Mouse (Mus musculus) gastrocnemius, adult 18-20 months (tissue): ENCODE data around the gene A3galt2. TPM values are rescaled to one million over a fixed set of nuclear protein-coding genes. Genes with fewer than 3 reads are reported as not detected.

Source experiments
- DNase-seq: peaks from one replicate; pipeline ENCODE4 v3.0.0; 2021; ENCODE audit warnings: low spot score
- total RNA-seq, 2 experiments: library from RNA; stranded (reverse); gene quantifications; 2 replicates each; pipeline ENCODE4 v1.2.3; 2021

Gene A3galt2
- total RNA-seq, 2 experiments from 2014 or later: not detected

DNA sequence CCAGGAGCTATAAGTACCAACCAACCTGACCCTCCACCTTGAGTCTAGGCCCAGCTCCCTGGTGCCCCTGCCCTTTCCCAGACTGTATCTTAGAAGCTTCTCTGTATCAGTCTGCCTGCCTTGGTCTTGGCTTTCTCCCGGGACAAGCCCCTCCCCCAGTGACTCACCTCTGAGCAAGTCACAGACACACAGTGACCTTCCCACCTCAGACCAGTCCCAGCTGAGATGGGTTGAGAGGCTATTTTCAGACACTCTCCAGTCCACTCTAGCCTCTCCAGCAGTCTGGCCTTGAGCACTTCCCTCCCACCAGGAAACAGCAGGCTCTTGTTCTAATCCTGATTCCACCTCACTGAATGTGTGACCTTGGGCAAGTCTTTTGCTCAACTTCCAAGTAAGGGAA, 38.5 kb downstream of the A3galt2 start:
- no peak for DNase-seq

GRCm38 (mm10) chr4:128794198-128794597, 39.0 kb downstream of the A3galt2 start:
- no peak for DNase-seq

DNA sequence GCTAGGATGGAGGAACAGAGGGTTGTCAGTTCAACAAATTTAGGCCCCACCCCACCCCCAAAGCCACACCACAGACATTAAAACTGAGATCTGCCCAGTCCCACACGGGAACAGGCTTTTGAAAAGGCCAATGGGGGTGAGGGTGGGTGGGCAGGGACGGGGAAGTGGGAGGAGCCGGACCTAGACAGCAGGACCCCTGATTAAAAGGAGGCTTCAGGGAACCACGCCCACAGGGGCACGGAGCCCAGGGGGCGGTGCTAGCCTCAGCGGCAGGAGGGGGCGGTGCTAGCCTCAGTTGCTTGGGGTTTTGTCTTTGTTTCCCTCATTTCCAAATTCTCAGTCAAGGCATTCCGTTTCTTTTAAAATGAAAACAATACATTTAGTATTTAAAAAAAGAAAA, 40.4 kb downstream of the A3galt2 start:
- no peak for DNase-seq

- DNase-seq: no peak
Observed at GRCm38 (mm10) chr4:128796788-128797187, 41.6 kb downstream of the A3galt2 start.

DNA sequence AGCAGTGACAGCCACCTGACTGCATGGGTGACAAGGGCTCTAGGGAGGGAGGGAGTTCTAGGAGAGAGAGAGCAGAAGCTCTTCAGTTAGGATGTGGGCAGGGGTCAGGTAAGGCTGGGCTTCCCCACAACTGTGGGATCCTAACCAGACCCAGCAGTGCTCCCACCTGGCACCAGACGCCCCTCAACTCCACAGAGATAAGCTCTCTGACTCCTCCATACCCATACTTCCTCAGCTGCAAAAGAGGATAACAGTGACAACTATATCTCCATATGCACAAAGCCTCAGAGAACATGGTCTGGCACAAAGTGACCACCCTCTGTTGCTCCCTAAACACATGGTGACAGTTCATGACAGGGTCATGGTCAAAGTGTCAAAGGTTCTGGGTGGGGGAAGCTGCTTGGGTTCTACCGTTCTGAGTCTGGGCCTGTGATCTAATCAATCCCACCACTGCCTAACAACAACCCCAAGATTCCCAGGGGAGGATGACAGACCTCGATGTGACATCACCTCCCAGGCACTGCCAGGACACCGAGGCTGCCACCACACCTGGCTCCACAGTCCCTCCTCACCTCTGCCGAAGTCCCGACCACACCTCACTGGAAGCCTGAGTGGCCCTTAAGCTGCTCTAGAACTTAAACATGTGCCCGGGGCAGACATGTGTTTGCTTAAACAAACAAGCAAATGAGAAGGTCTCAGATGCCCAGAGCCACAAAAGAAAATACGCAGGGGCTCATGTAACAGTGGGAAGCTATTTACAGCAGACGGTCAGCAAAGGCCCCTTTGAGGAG, 46.7 kb downstream of the A3galt2 start:
- DNase-seq: no peak

DNA sequence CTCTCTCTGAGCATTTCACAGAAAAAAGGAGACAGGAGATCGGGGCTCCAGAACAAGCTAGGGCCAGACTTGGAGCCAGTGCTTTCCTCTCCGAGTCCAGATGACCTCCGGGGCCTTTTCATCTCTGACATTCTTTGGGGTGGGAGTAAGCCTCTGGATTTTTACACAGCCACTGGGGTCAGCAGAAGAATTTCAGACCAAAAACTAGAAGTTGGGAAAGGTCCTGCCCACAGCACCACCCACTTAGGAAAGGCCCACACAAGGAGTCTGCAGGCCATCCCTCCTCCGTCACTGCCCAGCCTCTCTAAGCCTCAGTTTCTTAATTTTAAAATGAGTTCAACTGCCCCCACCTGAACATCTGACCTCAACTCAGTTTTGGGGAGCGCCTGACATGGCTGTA, 48.4 kb downstream of the A3galt2 start:
- no peak for DNase-seq

- no peak for DNase-seq
Observed at GRCm38 (mm10) chr4:128804426-128805149, 49.4 kb downstream of the A3galt2 start.

- DNase-seq: no peak
Observed at GRCm38 (mm10) chr4:128805150-128806042, 50.2 kb downstream of the A3galt2 start.

GRCm38 (mm10) chr4:128806043-128806826, 51.1 kb downstream of the A3galt2 start, which contains the start of gene Zfp362:
Gene Zfp362 (minus strand): TSS chr4:128806045.
- DNase-seq: peak; percentile 25

DNA sequence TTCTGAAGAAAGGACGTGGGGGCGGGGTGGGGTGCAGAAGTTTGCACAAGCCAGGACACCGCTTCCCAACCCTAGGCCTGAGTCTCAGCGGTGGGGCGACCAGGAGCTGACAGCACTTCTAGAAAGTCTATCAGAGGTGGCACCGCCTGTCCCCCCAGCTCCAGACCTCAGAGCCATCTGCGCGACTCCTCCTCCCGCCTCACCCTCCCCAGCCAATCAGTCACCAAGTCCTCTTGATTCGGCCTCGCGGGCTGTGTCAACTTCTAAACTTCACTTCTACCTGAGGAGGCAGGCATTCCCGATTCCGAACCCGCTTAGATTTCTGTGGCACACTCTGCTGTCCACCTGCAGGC, 51.6 kb downstream of the A3galt2 start:
- DNase-seq: peak; percentile 41

- peak; percentile 86 for DNase-seq
Observed at GRCm38 (mm10) chr4:128811382-128812056, 56.4 kb downstream of the A3galt2 start.

GRCm38 (mm10) chr4:128817011-128817410, 61.8 kb downstream of the A3galt2 start:
- no peak for DNase-seq

Other genes with a start within 250 kb of the A3galt2 start
- 1 to 10 TPM; 2.2 to 3.4 TPM for gene Zscan20, start 145.3 kb upstream of the A3galt2 start, total RNA-seq
- gene Tlr12, start 136.7 kb upstream of the A3galt2 start, total RNA-seq: not detected
- 10 to 100 TPM; 17.6 to 22.9 TPM for gene Phc2, start 100.7 kb upstream of the A3galt2 start, total RNA-seq
- 1 to 10 TPM; 9.7 TPM for gene Zfp362, start 50.7 kb downstream of the A3galt2 start, total RNA-seq
- under 1 TPM; 0.34 to 0.45 TPM for gene Trim62, start 128.2 kb downstream of the A3galt2 start, total RNA-seq
- 1 to 10 TPM; 2.3 to 3.4 TPM for gene Azin2, start 207.1 kb downstream of the A3galt2 start, total RNA-seq
- gene Ak2, start 236.6 kb downstream of the A3galt2 start, total RNA-seq: 10 to 100 TPM; 24.1 to 24.3 TPM